Mouse (Mus musculus): ENCODE data around the gene Ctdspl.

Ctdspl gene

GRCm38 (mm10) chr9:118920798-118921515 is 5.3 kb upstream of the Ctdspl start:
- DNase-seq (ENCODE audit: low read depth, low spot score), result no peak

GRCm38 (mm10) chr9:118921926-118922325 is 4.3 kb upstream of the Ctdspl start:
- no peak for DNase-seq (ENCODE audit: low read depth, low spot score)

DNA sequence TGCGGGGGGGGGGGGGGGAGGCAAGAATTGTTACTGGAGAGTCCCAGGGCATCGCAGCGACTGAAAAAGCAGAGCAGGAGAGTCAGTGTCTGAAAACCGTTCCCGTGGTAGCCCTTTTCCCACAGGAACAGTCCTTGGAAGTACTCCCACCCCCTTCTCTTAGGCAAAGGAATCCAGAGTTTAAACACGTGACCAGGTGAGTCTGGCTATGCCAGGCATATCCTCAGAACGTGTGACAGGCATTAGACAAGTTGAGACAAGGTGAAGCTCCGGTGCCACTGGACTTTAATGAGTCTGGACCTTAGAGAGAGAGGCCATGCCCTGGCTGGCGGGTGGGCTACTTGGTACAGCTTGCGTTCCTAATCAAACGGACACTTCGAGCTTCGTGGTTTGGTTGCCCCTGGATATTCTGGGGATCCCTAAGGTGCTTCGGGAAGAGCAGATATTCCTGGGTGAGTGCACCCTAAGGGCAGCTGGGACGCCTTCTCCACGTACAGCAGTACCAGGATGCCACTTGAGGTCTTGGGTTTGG is 1.6 kb upstream of the Ctdspl start:
- DNase-seq (ENCODE audit: low read depth, low spot score), result no peak

DNA sequence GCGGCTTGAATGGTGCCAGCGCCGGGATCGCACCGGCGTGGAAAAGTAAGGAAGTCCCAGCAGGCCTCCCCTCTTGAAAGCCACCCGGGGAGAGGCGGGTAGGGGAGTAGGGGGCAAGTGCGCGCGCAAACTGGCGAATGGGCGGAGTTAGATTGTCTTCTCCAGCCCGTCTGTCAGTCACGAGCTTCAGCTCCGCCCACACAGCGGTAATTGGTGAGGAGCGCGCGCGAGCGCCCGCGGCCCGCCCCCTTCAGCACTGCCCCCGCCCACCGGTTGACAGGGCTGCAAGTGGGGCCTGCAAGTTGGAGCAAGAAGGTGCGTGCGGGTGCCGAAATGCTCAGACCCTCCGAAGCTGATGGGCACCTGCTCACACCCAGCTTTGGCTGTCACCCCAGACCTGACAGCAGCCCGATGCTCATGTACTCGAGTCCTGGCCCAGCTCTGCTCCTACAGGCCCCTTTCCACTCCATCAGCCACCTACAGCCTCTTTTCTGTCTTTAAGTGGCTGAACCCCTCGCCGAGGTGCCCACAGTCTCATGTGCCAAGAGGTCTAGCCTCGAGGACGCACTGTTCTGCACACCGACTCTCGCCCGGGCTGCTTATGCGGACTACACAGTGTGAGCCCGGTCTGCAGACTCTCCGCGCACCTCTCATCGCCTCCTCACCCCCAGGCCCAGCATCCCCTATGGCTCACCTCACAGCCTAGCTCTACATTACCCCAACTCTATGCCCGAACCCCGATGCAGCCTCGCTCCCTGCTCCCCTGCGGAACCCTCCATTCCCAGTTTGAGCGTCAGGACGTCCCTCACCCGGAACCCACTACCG is 755 bp upstream of the Ctdspl start:
- peak; percentile 88 for DNase-seq (ENCODE audit: low read depth, low spot score)

DNA sequence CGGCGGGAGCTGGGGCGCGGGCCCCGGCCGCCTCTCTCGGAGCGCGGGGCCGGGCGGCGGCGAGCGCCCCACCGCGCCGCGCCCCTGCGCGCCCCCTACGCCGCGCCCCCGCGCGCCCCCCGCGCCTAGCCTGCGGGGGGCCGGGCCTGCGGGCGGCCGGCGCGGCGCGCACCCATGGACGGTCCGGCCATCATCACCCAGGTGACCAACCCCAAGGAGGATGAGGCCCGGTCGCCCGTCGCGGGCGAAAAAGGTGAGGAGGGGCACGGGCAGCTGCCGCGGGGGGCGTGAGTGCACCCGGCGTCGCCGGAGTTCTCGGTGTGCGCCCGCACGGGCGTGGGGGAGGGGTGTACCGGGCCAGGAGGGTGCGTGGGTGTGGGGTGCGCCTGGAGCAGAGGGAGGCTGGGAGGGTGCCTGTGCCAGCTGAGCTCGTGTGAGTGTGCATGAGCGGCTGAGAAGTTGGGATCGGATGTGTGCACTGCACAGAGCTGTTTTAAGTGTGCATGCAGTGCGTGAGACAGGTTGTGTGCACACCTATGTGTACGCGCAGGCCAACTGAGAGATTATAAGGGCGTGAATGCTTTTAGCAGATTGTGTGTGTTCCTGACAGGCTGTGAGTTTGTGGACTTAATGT is 552 bp downstream of the Ctdspl start:
- DNase-seq (ENCODE audit: low read depth, low spot score), result no peak

GRCm38 (mm10) chr9:118927501-118927900 is 1.2 kb downstream of the Ctdspl start:
- no peak for DNase-seq (ENCODE audit: low read depth, low spot score)

DNA sequence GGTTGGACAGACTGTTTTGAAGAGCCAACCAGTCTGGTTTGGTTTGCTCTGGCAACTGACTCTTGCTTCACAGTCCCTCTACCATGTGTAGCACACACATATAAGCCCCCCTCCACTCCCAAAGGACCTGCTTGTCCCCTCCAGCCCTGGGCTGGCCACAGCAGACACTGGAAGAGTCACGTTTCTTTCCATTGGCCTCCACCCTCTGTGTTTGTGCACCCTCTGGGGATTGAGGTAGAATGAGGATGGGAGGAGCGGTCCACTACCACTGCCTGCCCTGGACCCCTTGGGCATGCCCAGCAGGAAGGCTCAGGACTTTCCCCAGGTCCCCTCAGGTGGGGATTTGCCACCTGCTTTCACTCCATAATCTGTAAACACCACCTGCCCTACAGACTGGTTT is 1.8 kb downstream of the Ctdspl start:
- DNase-seq (ENCODE audit: low read depth, low spot score), result no peak

DNA sequence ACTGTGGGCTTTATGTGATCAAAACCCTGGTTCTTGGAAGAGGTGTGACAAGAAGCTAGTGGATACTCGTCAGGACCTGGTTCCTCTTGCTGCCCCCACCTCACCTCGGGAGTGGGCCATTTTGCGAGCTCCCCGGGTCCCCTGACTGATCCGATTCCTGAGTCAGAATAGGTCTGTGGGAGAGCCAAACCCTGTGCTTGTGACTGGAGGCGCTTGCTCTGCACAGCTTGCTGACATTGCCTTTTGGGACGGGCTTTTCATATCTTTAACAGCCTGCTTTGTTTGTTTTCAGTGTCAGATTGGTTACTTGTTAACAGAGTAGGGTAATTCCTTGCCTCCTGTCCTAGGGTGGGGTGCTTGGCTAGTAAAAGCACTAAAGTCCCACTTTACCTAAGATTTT is 2.4 kb downstream of the Ctdspl start:
- no peak for DNase-seq (ENCODE audit: low read depth, low spot score)

GRCm38 (mm10) chr9:118930611-118931010 is 4.4 kb downstream of the Ctdspl start:
- no peak for DNase-seq (ENCODE audit: low read depth, low spot score)

GRCm38 (mm10) chr9:118933800-118934199 is 7.5 kb downstream of the Ctdspl start:
- no peak for DNase-seq (ENCODE audit: low read depth, low spot score)

GRCm38 (mm10) chr9:118934319-118934718 is 8.1 kb downstream of the Ctdspl start:
- DNase-seq (ENCODE audit: low read depth, low spot score), result no peak

DNA sequence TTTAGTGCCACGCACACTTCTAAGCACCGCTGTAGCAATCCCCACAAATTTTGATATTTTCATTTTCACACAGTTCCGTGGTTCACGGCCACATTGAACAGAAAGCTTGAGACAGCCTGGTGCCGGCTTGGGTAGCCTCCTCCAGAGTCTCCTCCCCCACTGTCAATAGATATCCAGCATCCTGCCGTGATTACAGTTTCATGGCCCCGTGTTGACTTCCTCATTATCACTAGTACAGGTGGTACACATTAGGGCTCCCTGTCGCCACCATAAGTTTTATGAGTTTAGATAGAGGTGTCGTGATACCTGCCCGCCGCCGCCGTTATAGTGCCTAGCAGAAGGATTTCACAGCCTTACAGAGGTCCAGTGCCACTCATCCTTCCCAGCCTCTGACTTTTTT is 8.8 kb downstream of the Ctdspl start:
- DNase-seq (ENCODE audit: low read depth, low spot score), result no peak

- DNase-seq (ENCODE audit: low read depth, low spot score), result no peak
These were observed 9.8 kb downstream of the Ctdspl start for GRCm38 (mm10) chr9:118936071-118936470.

- no peak for DNase-seq (ENCODE audit: low read depth, low spot score)
These were observed 11.3 kb downstream of the Ctdspl start for GRCm38 (mm10) chr9:118937515-118937914.

GRCm38 (mm10) chr9:118939410-118939809 is 13.2 kb downstream of the Ctdspl start:
- no peak for DNase-seq (ENCODE audit: low read depth, low spot score)

- no peak for DNase-seq (ENCODE audit: low read depth, low spot score)
These were observed 13.6 kb downstream of the Ctdspl start for GRCm38 (mm10) chr9:118939831-118940230.

GRCm38 (mm10) chr9:118940591-118941207 is 14.4 kb downstream of the Ctdspl start:
- no peak for DNase-seq (ENCODE audit: low read depth, low spot score)

GRCm38 (mm10) chr9:118942030-118942429 is 15.8 kb downstream of the Ctdspl start:
- no peak for DNase-seq (ENCODE audit: low read depth, low spot score)

DNA sequence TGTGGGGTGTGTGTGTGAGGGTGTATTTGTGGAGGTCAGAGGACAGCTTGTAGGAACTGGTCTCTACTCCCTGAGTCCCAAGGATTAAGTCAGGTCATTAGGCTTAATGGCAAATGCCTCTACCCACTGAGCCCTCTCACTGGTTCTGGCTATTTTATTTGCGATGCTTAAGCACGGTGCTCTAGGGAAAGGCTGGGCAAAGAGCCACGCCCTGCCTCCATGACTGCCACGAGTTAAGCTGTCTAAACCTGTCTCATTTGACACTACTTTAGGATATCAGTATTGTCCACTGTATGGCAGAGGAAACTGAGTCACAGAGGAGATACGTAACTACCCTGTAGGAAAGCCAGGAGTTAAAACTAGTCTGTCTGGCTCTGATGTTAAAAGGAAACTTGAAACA is 17.7 kb downstream of the Ctdspl start:
- no peak for DNase-seq (ENCODE audit: low read depth, low spot score)

GRCm38 (mm10) chr9:118944388-118944787 is 18.1 kb downstream of the Ctdspl start:
- no peak for DNase-seq (ENCODE audit: low read depth, low spot score)

DNA sequence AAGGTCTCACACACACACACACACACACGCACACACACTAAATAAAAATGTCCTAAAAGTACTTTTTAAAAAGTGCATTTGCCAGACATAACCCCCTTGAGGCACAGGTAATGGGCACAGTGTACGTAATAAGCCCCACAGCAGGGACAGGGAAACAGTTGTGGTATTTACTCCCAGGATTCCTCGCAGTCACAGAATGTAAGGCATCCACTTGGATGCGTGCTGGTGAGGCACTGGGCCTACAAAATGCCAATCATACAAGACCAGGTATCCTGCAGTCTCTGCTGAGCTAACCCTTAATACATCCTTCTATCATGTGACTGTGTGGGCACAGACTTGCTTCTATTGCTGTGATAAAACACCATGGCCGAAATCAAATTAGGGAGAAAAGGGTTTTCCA is 22.2 kb downstream of the Ctdspl start:
- DNase-seq (ENCODE audit: low read depth, low spot score), result no peak

- no peak for DNase-seq (ENCODE audit: low read depth, low spot score)
These were observed 22.9 kb downstream of the Ctdspl start for GRCm38 (mm10) chr9:118949124-118949523.

All from WW6 (cell line).